In the genomic region with DNA sequence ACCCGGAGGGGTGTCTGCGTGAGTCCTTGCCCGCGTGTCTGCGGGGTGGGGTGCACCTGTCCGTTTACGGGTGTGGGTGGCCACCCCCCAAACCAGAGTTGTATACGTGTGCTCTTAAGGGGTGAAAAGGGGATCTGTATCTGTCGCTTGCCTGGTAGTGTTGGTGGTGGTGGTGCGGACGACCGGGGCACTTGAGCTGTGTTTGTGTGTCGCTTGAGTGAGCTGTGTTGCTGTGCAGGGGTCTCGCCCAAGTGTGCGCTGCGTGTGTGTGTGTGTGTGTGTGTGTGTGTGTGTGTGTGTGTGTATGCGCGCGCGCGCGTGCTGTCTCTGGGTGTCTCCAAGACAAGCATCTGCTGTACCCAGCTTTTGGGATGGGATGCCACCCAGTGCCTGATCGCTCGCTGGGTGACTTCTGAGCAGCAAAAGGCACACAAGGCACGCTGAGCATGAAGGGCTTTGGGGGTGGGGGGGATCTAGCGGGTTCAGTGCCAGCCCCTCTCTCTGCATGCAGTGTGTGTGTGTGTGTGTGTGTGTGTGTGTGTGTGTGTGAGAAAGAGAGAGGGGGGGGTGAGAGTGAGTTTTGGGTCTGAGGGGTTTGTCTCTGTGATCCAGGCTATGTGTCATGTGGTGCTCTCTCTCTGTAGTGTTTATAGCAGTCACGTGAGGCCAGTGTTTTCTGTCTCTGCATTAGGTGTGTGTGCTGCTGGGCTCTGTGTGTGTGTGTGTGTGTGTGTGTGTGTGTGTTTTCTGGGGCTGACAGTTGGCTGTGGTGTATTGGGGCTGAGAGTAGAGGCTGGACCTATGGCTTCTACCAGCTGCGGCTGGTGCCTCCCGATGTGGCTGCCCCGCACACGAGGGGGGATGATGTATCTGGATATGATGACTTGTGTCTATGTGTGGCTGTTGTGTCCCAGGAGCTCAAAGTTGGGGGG, we compare ENCODE assay signal across 8 mouse cellular contexts. TPM values are rescaled to one million over a fixed set of nuclear protein-coding genes. Genes with fewer than 3 reads are reported as not detected.
A peak's percentile ranks its signal among the peaks of the same experiment; 100 is the strongest.
DNase-seq lines count a peak whose midpoint lies in the region; ATAC-seq lines count a peak whose summit lies in the region.

No protein-coding gene starts in this region.

- under 1% methylated on average over 30 of the region's 31 CpGs for WGBS in forebrain, embryonic 14.5 days
- WGBS in intestine, embryonic 14.5 days: 0% methylated on average over 31 of the region's 31 CpGs
- under 1% methylated on average over 31 of the region's 31 CpGs for WGBS in midbrain, embryonic 12.5 days
- 1% methylated on average over 31 of the region's 31 CpGs for WGBS in stomach, embryonic 16.5 days

- H3K4me1 ChIP-seq in forebrain, embryonic 14.5 days (ENCODE audit: control insufficient read depth, insufficient read depth, low read length): peaks cover 17% of the 10 kb centered on the region
- H3K4me1 ChIP-seq in intestine, embryonic 14.5 days (replicated peaks; ENCODE audit: control insufficient read depth, insufficient read depth, low read length): peaks cover 29% of the 10 kb centered on the region
- peaks cover 50% of the 10 kb centered on the region for H3K4me1 ChIP-seq in midbrain, embryonic 12.5 days
- peaks cover 37% of the 10 kb centered on the region for H3K4me1 ChIP-seq in stomach, embryonic 16.5 days (ENCODE audit: control insufficient read depth, insufficient read depth, low read length)

- no peaks in the 10 kb centered on the region for H3K9me3 ChIP-seq in forebrain, embryonic 14.5 days (replicated peaks; ENCODE audit: control insufficient read depth, low read length)
- no peaks in the 10 kb centered on the region for H3K9me3 ChIP-seq in intestine, embryonic 14.5 days (ENCODE audit: control insufficient read depth, low read length)
- no peaks in the 10 kb centered on the region for H3K9me3 ChIP-seq in midbrain, embryonic 12.5 days
- H3K9me3 ChIP-seq in stomach, embryonic 16.5 days (replicated peaks; ENCODE audit: control insufficient read depth, low read length): no peaks in the 10 kb centered on the region

- peaks cover 11% of the 10 kb centered on the region; the same call in 1 of the 2 replicates for H3K27me3 ChIP-seq in forebrain, embryonic 14.5 days (replicated peaks; ENCODE audit: control insufficient read depth, insufficient read depth, low read length)
- no peaks in the 10 kb centered on the region for H3K27me3 ChIP-seq in intestine, embryonic 14.5 days (replicated peaks; ENCODE audit: control insufficient read depth, insufficient read depth, low read length)
- H3K27me3 ChIP-seq in midbrain, embryonic 12.5 days: peaks cover 36% of the 10 kb centered on the region
- no peaks in the 10 kb centered on the region for H3K27me3 ChIP-seq in stomach, embryonic 16.5 days (ENCODE audit: control insufficient read depth, insufficient read depth, low read length)

- no peaks in the 10 kb centered on the region for H3K36me3 ChIP-seq in forebrain, embryonic 14.5 days (ENCODE audit: control insufficient read depth, insufficient read depth, low read length)
- no peaks in the 10 kb centered on the region for H3K36me3 ChIP-seq in intestine, embryonic 14.5 days (ENCODE audit: control insufficient read depth, insufficient read depth, low read length)
- no peaks in the 10 kb centered on the region for H3K36me3 ChIP-seq in midbrain, embryonic 12.5 days
- H3K36me3 ChIP-seq in stomach, embryonic 16.5 days (ENCODE audit: control insufficient read depth, insufficient read depth, low read length): no peaks in the 10 kb centered on the region

- H3K27ac ChIP-seq in forebrain, embryonic 14.5 days (ENCODE audit: low read depth, low read length): no peak overlapping the region
- H3K27ac ChIP-seq in intestine, embryonic 14.5 days (ENCODE audit: low read depth): no peak overlapping the region
- peak overlapping the region; percentile 64 for H3K27ac ChIP-seq in midbrain, embryonic 12.5 days (replicated peaks)
- peak overlapping the region; percentile 21 for H3K27ac ChIP-seq in stomach, embryonic 16.5 days (ENCODE audit: low read length)

- peak; percentile 10; the same call in 1 of the 2 replicates for ATAC-seq in forebrain, embryonic 14.5 days
- no peak for ATAC-seq in intestine, embryonic 14.5 days (replicated peaks; ENCODE audit: low FRiP score, low TSS enrichment, low read depth)
- no peak for ATAC-seq in midbrain, embryonic 12.5 days (ENCODE audit: low FRiP score, low read depth)
- no peak for ATAC-seq in stomach, embryonic 16.5 days (ENCODE audit: insufficient read depth, low FRiP score)

- H3K9ac ChIP-seq in forebrain, embryonic 14.5 days (ENCODE audit: low read length): peak overlapping the region; percentile 65
- peak overlapping the region; percentile 49; the same call in 1 of the 2 replicates for H3K9ac ChIP-seq in intestine, embryonic 14.5 days (ENCODE audit: low read length)
- peak overlapping the region; percentile 90 for H3K9ac ChIP-seq in midbrain, embryonic 12.5 days (replicated peaks)
- H3K9ac ChIP-seq in stomach, embryonic 16.5 days (ENCODE audit: low read length): peak overlapping the region; percentile 78

- peak overlapping the region; percentile 58 for H3K4me3 ChIP-seq in forebrain, embryonic 14.5 days (ENCODE audit: low read depth, low read length)
- peak overlapping the region; percentile 62 for H3K4me3 ChIP-seq in intestine, embryonic 14.5 days (ENCODE audit: low read depth, low read length)
- peak overlapping the region; percentile 71 for H3K4me3 ChIP-seq in midbrain, embryonic 12.5 days
- H3K4me3 ChIP-seq in stomach, embryonic 16.5 days (replicated peaks; ENCODE audit: low read length): peak overlapping the region; percentile 78

- intact Hi-C loops in left cerebral cortex, postnatal 4 days (cut with DNase I): no loop called here

- peak overlapping the region; percentile 95 for H3K4me2 ChIP-seq in forebrain, embryonic 14.5 days (ENCODE audit: low read length)
- H3K4me2 ChIP-seq in intestine, embryonic 14.5 days (ENCODE audit: low read length): peak overlapping the region; percentile 95
- H3K4me2 ChIP-seq in midbrain, embryonic 12.5 days (replicated peaks): peak overlapping the region; percentile 96
- peak overlapping the region; percentile 100 for H3K4me2 ChIP-seq in stomach, embryonic 16.5 days (ENCODE audit: low read depth, low read length)

- peak; percentile 71 for DNase-seq in layer of hippocampus, adult 11-12 months (ENCODE audit: low spot score)
- DNase-seq in layer of hippocampus, adult 9-10 months (ENCODE audit: low spot score): no peak
- peak; percentile 25 for DNase-seq in c-Kit-positive CD71-negative TER-119-negative erythroid progenitor cells, embryonic 14.5 days (ENCODE audit: low read depth)
- DNase-seq in forebrain, embryonic 14.5 days (ENCODE audit: low spot score): peak; percentile 61
- peak; percentile 63 for DNase-seq in intestine, embryonic 14.5 days (ENCODE audit: low spot score)
- peak; percentile 48 for DNase-seq in left cerebral cortex, postnatal 4 days

RNA-seq across cellular contexts. Expression of gene Bbc3, which starts 2.6 kb away (rescaled TPM):
- polyA plus RNA-seq in forebrain, embryonic 14.5 days (2014; fragmentation: Nextera tagmentation; extraction: Ambion mirVana): 10.6 and 11.0 TPM in 2 replicates
- 4.1 and 4.9 TPM in 2 replicates for polyA plus RNA-seq in intestine, embryonic 14.5 days (2014; fragmentation: Nextera tagmentation; extraction: Ambion mirVana)
- 10 to 100 TPM; 45.7 to 51.8 TPM for total RNA-seq in left cerebral cortex, postnatal 4 days (2021)
- polyA plus RNA-seq in midbrain, embryonic 12.5 days (2016; fragmentation: Nextera tagmentation; extraction: Ambion mirVana): 17.3 and 18.9 TPM in 2 replicates
- polyA plus RNA-seq in stomach, embryonic 16.5 days (2015; fragmentation: Nextera tagmentation; extraction: Ambion mirVana): 3.7 and 4.1 TPM in 2 replicates

RNA-seq across cellular contexts. Expression of gene Ccdc9, which starts 24.2 kb away (rescaled TPM):
- 12.6 and 15.2 TPM in 2 replicates for polyA plus RNA-seq in forebrain, embryonic 14.5 days (2014; fragmentation: Nextera tagmentation; extraction: Ambion mirVana)
- 14.4 and 19.0 TPM in 2 replicates for polyA plus RNA-seq in intestine, embryonic 14.5 days (2014; fragmentation: Nextera tagmentation; extraction: Ambion mirVana)
- 10 to 100 TPM; 86.2 to 91.5 TPM for total RNA-seq in left cerebral cortex, postnatal 4 days (2021)
- polyA plus RNA-seq in midbrain, embryonic 12.5 days (2016; fragmentation: Nextera tagmentation; extraction: Ambion mirVana): 43.2 and 48.8 TPM in 2 replicates
- 16.7 and 18.8 TPM in 2 replicates for polyA plus RNA-seq in stomach, embryonic 16.5 days (2015; fragmentation: Nextera tagmentation; extraction: Ambion mirVana)

RNA-seq across cellular contexts. Expression of gene Inafm1, which starts 37.4 kb away (rescaled TPM):
- polyA plus RNA-seq in forebrain, embryonic 14.5 days (2014; fragmentation: Nextera tagmentation; extraction: Ambion mirVana): 20.4 and 21.0 TPM in 2 replicates
- 16.0 and 18.1 TPM in 2 replicates for polyA plus RNA-seq in intestine, embryonic 14.5 days (2014; fragmentation: Nextera tagmentation; extraction: Ambion mirVana)
- 10 to 100 TPM; 42.8 to 46.5 TPM for total RNA-seq in left cerebral cortex, postnatal 4 days (2021)
- polyA plus RNA-seq in midbrain, embryonic 12.5 days (2016; fragmentation: Nextera tagmentation; extraction: Ambion mirVana): 20.5 and 20.6 TPM in 2 replicates
- polyA plus RNA-seq in stomach, embryonic 16.5 days (2015; fragmentation: Nextera tagmentation; extraction: Ambion mirVana): 11.8 and 12.8 TPM in 2 replicates

RNA-seq across cellular contexts. Expression of gene C5ar1, which starts 51.4 kb away (rescaled TPM):
- polyA plus RNA-seq in forebrain, embryonic 14.5 days (2014; fragmentation: Nextera tagmentation; extraction: Ambion mirVana): 0.89 and 1.3 TPM in 2 replicates
- polyA plus RNA-seq in intestine, embryonic 14.5 days (2014; fragmentation: Nextera tagmentation; extraction: Ambion mirVana): 1.8 and 2.3 TPM in 2 replicates
- 1 to 10 TPM in 1 of 2 experiments, under 1 TPM in 1; 0.97 to 1.8 TPM for total RNA-seq in left cerebral cortex, postnatal 4 days (2021)
- 1.3 and 1.5 TPM in 2 replicates for polyA plus RNA-seq in midbrain, embryonic 12.5 days (2016; fragmentation: Nextera tagmentation; extraction: Ambion mirVana)
- 4.6 and 4.8 TPM in 2 replicates for polyA plus RNA-seq in stomach, embryonic 16.5 days (2015; fragmentation: Nextera tagmentation; extraction: Ambion mirVana)

Comparison
In these comparisons a context has a peak if more than half of its experiments do, and no peak if none do; other contexts are left out.
1. H3K27ac ChIP-seq: peak in midbrain, embryonic 12.5 days (single experiment) and stomach, embryonic 16.5 days (single experiment); none in forebrain, embryonic 14.5 days (single experiment) and intestine, embryonic 14.5 days (single experiment).
2. Peak in every context shown above with its lines, with median percentiles within 50 percentile points of each other: H3K4me2 ChIP-seq, H3K4me3 ChIP-seq and H3K9ac ChIP-seq.